Mouse (Mus musculus) C2C12 (cell line): Measurements from ENCODE around the gene Mpi.

Source experiments
- CEBPB ChIP-seq: IDR thresholded peaks from one replicate; pipeline ENCODE4 v1.6.1; 2011; ENCODE audit warnings: low read depth, mild to moderate bottlenecking, control low read depth, moderate library complexity
- CTCF ChIP-seq: IDR thresholded peaks from one replicate; pipeline ENCODE4 v1.5.1; 2011; ENCODE audit not compliant: control insufficient read depth, insufficient read depth, insufficient read length
- FOSL1 ChIP-seq: IDR thresholded peaks from one replicate; pipeline ENCODE4 v1.8.0; 2011; ENCODE audit warnings: mild to moderate bottlenecking, low read length; ENCODE audit not compliant: poor library complexity, insufficient read depth, severe bottlenecking
- MAX ChIP-seq: IDR thresholded peaks from one replicate; pipeline ENCODE4 v1.6.1; 2011; ENCODE audit warnings: mild to moderate bottlenecking, control low read depth
- MYOD1 ChIP-seq: IDR thresholded peaks from one replicate; pipeline ENCODE4 v1.6.1; 2011; ENCODE audit warnings: low read depth; ENCODE audit not compliant: control insufficient read depth, insufficient read length
- MYOG ChIP-seq: IDR thresholded peaks from one replicate; pipeline ENCODE4 v1.6.1; 2011; ENCODE audit not compliant: control insufficient read depth, insufficient read length; ENCODE audit errors: extremely low read depth
- USF1 ChIP-seq: IDR thresholded peaks from one replicate; pipeline ENCODE4 v1.6.1; 2011; ENCODE audit warnings: low read depth, mild to moderate bottlenecking, control low read depth, moderate library complexity

DNA sequence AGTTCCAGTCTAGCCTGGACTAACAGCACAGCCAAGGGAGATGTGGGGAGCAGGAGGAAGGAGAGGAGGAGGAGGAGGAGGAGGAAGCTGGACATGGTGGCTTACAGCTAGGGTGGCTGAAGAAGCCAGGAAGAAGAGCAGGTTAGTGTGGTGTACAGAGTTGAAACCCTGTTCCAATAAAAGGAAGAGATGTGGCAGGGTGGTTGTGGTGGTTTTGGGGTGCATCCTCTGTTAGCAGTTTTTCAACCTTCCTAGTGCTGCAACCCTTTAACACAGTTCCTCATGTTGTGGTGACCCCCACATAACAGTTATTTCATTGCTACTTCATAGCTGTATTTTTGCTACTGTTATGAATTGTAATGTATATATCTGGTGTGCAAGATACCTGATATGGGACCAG is 28.1 kb downstream of the Mpi start:
- no peak for TF ChIP-seq CTCF
- TF ChIP-seq MYOD1: no peak
- TF ChIP-seq CEBPB: no peak
- TF ChIP-seq USF1: no peak
- TF ChIP-seq MAX: no peak
- TF ChIP-seq FOSL1: no peak
- no peak for TF ChIP-seq MYOG
